Mouse (Mus musculus) limb, embryonic 12.5 days (tissue): ENCODE results near the gene Eef1akmt3. TPM values are rescaled to one million over a fixed set of nuclear protein-coding genes. Genes with fewer than 3 reads are reported as not detected.
"Not testable (repeated sequence)": the region's sequence is repeated elsewhere in the genome, so short reads cannot be mapped to it uniquely, and the experiment has no call there.

Experiments
- ATAC-seq: fragments of 200-750 bp; cut with Nextera tagmentation; 2 replicates; pipeline ENCODE4 v1.8.0; 2017; ENCODE audit warnings: low read depth, moderate TSS enrichment; ENCODE audit not compliant: insufficient number of reproducible peaks, insufficient read depth, low FRiP score, low TSS enrichment
- H3K27ac ChIP-seq: fragments of 300-500 bp; sonication (generic); 2 replicates; pipeline ENCODE4 v1.5.1; 2016; ENCODE audit warnings: mild to moderate bottlenecking, moderate library complexity
- H3K27me3 ChIP-seq: fragments of 300-500 bp; sonication (generic); 2 replicates; pipeline ENCODE4 v1.6.1; 2016; ENCODE audit warnings: mild to moderate bottlenecking, moderate library complexity
- H3K36me3 ChIP-seq: fragments of 300-500 bp; sonication (generic); 2 replicates; pipeline ENCODE4 v1.6.1; 2016; ENCODE audit warnings: mild to moderate bottlenecking, moderate library complexity
- H3K4me1 ChIP-seq: fragments of 300-500 bp; sonication (generic); replicated peaks from 2 replicates; pipeline ENCODE4 v1.6.1; 2016
- H3K4me2 ChIP-seq: fragments of 300-500 bp; sonication (generic); 2 replicates; pipeline ENCODE4 v1.6.1; 2016; ENCODE audit warnings: mild to moderate bottlenecking, moderate library complexity
- H3K4me3 ChIP-seq: fragments of 300-500 bp; sonication (generic); replicated peaks from 2 replicates; pipeline ENCODE4 v1.5.1; 2016; ENCODE audit warnings: mild to moderate bottlenecking
- H3K9ac ChIP-seq: fragments of 300-500 bp; sonication (generic); replicated peaks from 2 replicates; pipeline ENCODE4 v1.6.1; 2016; ENCODE audit warnings: mild to moderate bottlenecking, moderate library complexity
- H3K9me3 ChIP-seq: fragments of 300-500 bp; sonication (generic); 2 replicates; pipeline ENCODE4 v1.6.1; 2016; ENCODE audit warnings: mild to moderate bottlenecking, moderate library complexity
- whole genome bisulfite sequencing: fragments of 180-500 bp; shearing (Covaris S2); methylation state at CpG from one replicate; pipeline ENCODE4 v1.1.7; 2016; 5-methylcytosine and 5-hydroxymethylcytosine counted together
- polyA plus RNA-seq: library from polyadenylated mRNA; unstranded; fragments of >200 nt; fragmentation: Nextera tagmentation; extraction: Ambion mirVana; gene quantifications from 2 replicates; pipeline ENCODE4 v1.2.1, GENCODE M21; 2016

Eef1akmt3 gene
- polyA plus RNA-seq, 1 experiment from 2014 or later = 0.50 TPM

DNA sequence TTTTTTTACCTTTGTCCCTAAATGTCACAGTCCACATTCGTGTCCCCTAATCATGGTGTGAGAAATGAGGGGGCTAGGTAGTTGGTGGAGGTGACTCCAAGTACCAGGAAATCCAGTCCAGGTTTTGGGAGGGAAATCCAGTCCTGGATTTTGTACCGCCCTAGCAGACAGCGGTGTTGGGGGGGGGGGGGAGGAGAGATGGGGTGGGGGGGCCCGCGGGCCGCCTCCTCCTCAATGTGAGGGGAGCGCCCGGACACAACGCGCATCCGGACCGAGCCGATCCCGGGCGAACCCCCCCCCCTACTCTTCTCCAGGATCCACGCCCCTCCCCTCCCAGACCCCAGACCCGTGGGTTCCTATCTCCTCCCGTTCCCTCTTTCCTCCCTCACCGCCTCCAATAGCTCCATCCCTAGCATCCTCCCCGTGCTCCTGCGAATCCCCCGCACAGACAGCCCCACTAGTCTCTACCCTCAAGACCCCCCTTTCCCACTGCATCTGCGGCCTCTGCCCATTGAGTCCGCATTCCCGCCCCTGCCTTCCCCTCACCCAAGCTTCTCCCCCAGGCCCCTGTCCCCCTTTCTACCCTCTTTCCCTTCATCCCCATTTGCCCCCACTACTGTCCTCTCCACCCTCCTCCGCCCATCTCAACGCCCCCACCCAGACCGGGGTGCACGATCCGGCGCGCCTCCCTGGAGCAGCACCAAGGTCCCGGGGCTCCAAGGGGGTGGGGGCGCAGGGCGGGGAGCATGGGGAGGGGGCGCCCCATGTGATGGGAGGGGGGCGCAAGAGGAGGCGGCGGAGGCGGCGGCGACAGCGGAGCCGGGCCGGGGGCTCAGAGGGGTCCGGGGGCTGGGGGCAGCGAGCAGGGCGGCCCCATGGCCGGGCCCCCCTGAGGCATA is 37.6 kb upstream of the Eef1akmt3 start:
- Histone ChIP-seq H3K36me3 (no peaks in the 10 kb centered on the region), H3K9ac (peak overlapping the region; percentile 60), H3K4me1 (peaks cover 44% of the 10 kb centered on the region), H3K4me3 (peak overlapping the region; percentile 54), H3K27ac (no peak overlapping the region), H3K9me3 (no peaks in the 10 kb centered on the region), H3K27me3 (peaks cover 92% of the 10 kb centered on the region), H3K4me2 (peak overlapping the region; percentile 99)
- ATAC-seq = 0 out of 2 replicates have a peak, but pooled peaks have one; percentile 23
- WGBS = under 1% methylated on average over 38 of the region's 49 CpGs

DNA sequence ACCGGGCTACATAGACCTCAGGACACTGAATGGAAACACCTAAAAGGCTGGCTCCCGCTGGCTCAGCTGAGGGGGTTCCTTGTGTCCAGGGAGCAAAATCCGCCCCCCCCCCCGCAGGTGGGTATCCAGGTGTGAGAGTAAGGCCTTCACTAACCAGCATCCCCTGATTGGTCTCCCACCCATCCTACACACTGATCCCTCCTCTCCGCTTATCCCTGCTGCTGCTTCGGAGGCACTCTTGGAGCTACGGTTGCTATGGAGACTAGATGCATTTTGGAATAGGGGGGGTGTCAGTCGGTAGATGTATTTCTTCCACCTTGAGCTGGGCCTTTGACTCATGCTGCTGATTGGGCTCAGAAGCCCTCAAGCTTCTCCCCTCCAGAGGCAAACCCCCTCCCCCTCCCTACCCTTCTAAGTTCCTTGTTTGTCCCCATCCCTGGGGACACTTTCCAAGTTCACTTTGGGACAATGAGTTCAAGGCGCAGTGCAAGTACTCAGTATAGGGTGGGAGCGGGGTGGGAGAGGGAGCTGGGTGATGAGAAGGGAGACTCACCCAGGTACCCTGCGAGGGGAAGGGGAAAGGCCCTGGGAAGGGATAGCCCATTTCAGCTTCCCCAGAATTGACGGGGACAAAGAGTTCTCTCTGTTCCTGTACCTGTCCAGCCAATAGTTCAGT is 36.8 kb upstream of the Eef1akmt3 start:
- peaks cover 44% of the 10 kb centered on the region for H3K4me1 ChIP-seq
- no peaks in the 10 kb centered on the region for H3K9me3 ChIP-seq
- no peak overlapping the region for H3K9ac ChIP-seq
- no peaks in the 10 kb centered on the region for H3K36me3 ChIP-seq
- WGBS = 3% methylated on average over 12 of the region's 12 CpGs
- peak overlapping the region; percentile 54 for H3K4me3 ChIP-seq
- H3K4me2 ChIP-seq = peak overlapping the region; percentile 99
- H3K27ac ChIP-seq = no peak overlapping the region
- peaks cover 84% of the 10 kb centered on the region for H3K27me3 ChIP-seq
- no peak for ATAC-seq

DNA sequence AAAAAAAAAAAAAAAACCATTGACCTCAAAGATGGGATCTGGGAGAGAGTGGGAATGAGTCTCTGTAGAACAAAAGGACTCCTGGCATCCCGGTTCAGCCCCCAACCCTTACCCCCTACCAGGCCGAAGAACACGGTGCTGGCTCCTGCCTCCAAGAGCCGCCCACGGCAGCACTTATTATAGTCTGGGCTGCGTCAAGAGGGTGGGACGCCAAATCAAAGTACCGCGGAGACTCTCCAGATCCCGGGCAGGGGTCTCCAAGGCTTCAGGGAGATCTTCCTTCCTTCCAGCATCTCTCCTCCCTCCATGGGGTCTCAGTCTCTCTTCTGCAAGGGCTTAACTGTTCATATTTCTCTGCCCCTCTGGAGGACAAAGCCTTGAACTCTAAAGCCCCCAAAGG is 36.2 kb upstream of the Eef1akmt3 start:
- no peaks in the 10 kb centered on the region for H3K9me3 ChIP-seq
- H3K4me2 ChIP-seq = no peak overlapping the region
- H3K36me3 ChIP-seq = no peaks in the 10 kb centered on the region
- no peak overlapping the region for H3K4me3 ChIP-seq
- 6% methylated on average over 10 of the region's 10 CpGs for WGBS
- H3K27me3 ChIP-seq = peaks cover 78% of the 10 kb centered on the region
- peaks cover 44% of the 10 kb centered on the region for H3K4me1 ChIP-seq
- no peak for ATAC-seq
- H3K9ac ChIP-seq = no peak overlapping the region
- no peak overlapping the region for H3K27ac ChIP-seq

DNA sequence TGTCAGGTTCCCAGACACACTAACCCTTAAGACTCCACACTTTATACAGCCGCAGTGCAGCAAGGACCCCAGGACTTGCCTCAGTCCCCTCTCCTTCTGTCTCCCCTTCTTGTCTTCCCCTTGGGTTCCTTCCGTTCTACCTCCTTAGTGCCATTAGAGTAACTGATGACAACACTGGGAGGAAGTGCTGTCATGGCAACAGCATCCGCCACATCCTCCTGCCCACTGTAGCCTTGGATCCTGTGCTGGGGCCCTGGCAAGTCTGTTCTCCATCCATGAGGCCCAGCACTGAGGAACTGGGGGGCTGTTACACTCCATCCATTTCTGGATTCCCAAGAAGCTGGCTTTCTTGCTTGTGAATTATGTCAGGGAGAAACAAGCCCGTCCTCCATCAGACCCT is 34.8 kb upstream of the Eef1akmt3 start:
- ATAC-seq = no peak
- WGBS = 30% methylated on average over 4 of the region's 4 CpGs
- Histone ChIP-seq H3K4me3 (no peak overlapping the region), H3K4me2 (no peak overlapping the region), H3K36me3 (no peaks in the 10 kb centered on the region), H3K4me1 (peaks cover 36% of the 10 kb centered on the region), H3K27me3 (peaks cover 64% of the 10 kb centered on the region), H3K27ac (no peak overlapping the region), H3K9me3 (no peaks in the 10 kb centered on the region), H3K9ac (no peak overlapping the region)

DNA sequence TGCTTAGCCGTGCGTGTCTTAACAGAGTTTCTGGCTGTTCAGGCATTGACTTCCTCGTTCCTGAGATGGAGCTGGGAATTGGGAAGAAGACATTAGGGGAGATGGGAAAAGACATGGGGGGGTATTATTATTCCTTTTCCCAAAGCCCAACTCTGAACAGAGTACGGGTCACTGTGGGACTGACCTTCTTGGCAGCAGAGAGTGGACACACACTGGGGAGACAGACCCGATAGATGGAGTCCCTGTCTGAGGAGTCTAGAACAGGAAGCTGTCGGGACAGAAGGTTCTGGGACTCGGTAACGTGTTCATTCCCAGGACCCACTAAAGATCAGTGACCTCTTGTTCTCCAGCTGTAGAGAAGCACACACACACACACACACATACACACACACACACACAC is 34.3 kb upstream of the Eef1akmt3 start:
- no peak for ATAC-seq
- no peaks in the 10 kb centered on the region for H3K9me3 ChIP-seq
- no peak overlapping the region for H3K4me3 ChIP-seq
- WGBS = 71% methylated on average over 8 of the region's 8 CpGs
- H3K27ac ChIP-seq = no peak overlapping the region
- peaks cover 59% of the 10 kb centered on the region for H3K27me3 ChIP-seq
- no peak overlapping the region for H3K9ac ChIP-seq
- H3K4me1 ChIP-seq = peaks cover 36% of the 10 kb centered on the region
- no peak overlapping the region for H3K4me2 ChIP-seq
- no peaks in the 10 kb centered on the region for H3K36me3 ChIP-seq

DNA sequence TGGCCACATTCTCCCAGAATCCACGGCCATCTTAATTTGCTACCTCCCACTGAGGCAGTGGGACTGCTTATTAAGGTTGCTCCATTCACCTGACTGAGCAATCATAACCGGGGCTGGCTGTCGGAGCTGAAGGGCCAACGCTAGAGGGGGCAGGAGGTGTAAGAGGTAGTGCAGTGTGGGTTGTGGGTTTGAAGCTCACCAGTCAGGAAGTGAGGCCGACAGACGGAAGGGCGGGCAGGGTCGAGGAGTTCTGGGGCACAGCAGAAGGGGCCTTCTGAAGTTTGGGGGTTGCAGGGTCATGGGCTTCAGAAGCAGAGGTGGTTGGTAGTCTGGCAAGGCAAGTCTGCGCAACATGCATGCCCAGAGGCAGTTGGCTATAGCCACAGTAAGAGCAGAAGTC is 33.8 kb upstream of the Eef1akmt3 start, which contains the start of gene Agap2:
Agap2 (plus strand) TSS at position 205 of the 400 bp plus-strand sequence.
- Histone ChIP-seq H3K4me3 (no peak within 1 kb of the TSS), H3K36me3 (no peaks in the 10 kb centered on the region), H3K9me3 (no peaks in the 10 kb centered on the region), H3K27ac (no peak within 1 kb of the TSS), H3K9ac (no peak within 1 kb of the TSS), H3K4me2 (no peak within 1 kb of the TSS), H3K4me1 (peaks cover 31% of the 10 kb centered on the region), H3K27me3 (peaks cover 53% of the 10 kb centered on the region)
- 67% methylated on average over 9 of the region's 9 CpGs for WGBS
- no peak for ATAC-seq

DNA sequence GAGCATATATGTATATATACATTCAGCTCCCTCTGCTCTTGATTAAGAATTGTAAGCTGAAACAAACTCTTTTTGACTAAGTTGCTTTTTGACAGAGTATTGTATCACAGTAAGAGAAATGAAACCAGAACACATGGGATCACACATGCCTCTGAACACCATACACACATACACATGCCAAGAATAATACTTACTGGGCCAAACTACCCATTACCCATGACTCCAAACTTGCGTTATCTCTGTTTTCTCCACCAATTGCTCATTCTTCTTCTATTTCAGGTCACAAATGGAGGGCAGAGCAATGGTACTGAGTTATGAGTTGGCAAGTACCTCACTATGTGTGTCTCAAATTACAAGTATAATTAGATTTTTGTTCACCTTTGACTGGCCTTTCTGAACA is 32.7 kb upstream of the Eef1akmt3 start:
- no peaks in the 10 kb centered on the region for H3K9me3 ChIP-seq
- WGBS = 89% methylated on average over 1 of the region's 1 CpGs

DNA sequence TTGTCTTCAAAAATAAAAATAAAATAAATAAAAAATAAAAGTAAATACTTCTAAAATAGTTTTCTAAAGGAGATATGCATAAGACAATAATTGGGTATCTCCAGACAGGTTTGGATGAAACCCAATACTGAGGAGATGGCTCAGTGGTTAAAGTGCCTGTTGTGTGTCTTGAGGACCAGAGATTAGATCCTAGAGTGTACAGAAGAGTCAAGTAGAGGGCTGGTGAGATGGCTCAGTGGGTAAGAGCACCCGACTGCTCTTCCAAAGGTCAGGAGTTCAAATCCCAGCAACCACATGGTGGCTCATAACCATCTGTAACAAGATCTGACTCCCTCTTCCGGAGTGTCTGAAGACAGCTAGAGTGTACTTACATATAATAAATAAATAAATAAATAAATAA is 31.7 kb upstream of the Eef1akmt3 start:
- not testable (repeated sequence) for H3K9me3 ChIP-seq, ATAC-seq, H3K9ac ChIP-seq, H3K36me3 ChIP-seq, H3K4me2 ChIP-seq, H3K27ac ChIP-seq, H3K4me3 ChIP-seq
- Histone ChIP-seq H3K4me1 (peaks cover 26% of the 10 kb centered on the region), H3K27me3 (peaks cover 32% of the 10 kb centered on the region)
- 93% methylated on average over 2 of the region's 2 CpGs for WGBS

More for the DNA sequence above, 32.7 kb upstream of the Eef1akmt3 start:
- Histone ChIP-seq H3K4me2 (no peak overlapping the region), H3K4me3 (no peak overlapping the region), H3K27me3 (peaks cover 42% of the 10 kb centered on the region), H3K9ac (no peak overlapping the region), H3K27ac (no peak overlapping the region), H3K4me1 (peaks cover 23% of the 10 kb centered on the region), H3K36me3 (no peaks in the 10 kb centered on the region)
- ATAC-seq = no peak

DNA sequence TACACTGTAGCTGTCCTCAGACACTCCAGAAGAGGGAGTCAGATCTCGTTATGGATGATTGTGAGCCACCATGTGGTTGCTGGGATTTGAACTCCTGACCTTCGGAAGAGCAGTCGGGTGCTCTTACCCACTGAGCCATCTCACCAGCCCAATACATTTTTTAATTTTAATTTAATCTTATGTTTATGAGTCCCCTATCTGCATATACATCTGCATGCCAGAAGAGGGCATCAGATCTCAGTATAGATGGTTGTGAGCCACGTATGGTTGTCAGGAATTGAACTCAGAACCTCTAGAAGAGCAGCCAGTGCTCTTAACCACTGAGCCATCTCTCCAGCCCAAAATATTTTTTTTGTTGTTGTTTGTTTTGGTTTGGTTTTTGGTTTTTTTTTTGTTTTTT is 31.0 kb upstream of the Eef1akmt3 start:
- WGBS = 87% methylated on average over 4 of the region's 4 CpGs
- not testable (repeated sequence) for ATAC-seq, H3K9me3 ChIP-seq, H3K9ac ChIP-seq, H3K4me2 ChIP-seq, H3K27ac ChIP-seq, H3K4me3 ChIP-seq
- H3K27me3 ChIP-seq = peaks cover 26% of the 10 kb centered on the region
- H3K36me3 ChIP-seq = peaks cover 17% of the 10 kb centered on the region
- peaks cover 23% of the 10 kb centered on the region for H3K4me1 ChIP-seq

DNA sequence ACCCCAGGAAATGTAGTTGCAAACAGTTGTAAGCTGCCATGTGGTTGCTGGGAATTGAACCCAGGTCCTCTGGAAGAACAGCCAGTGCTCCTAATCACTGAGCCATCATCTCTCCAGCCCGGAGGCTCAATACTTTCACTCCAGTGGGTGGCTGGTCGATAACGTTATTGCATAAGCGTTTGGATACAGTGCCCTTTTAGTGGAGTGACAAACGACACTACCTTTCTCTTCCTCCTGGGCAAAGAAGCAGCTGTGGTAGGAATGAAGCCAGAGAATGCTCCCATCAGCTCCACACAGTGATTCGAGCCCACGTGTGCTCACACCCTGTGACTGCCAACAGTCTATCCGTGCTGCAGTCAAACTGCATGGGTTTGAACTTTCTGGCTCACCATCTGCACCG is 29.9 kb upstream of the Eef1akmt3 start:
- H3K4me2 ChIP-seq = peak overlapping the region; percentile 93
- 78% methylated on average over 9 of the region's 9 CpGs for WGBS
- peaks cover 16% of the 10 kb centered on the region for H3K27me3 ChIP-seq
- no peak for ATAC-seq
- H3K9ac ChIP-seq = peak overlapping the region; percentile 75; the same call in 1 of the 2 replicates
- no peak overlapping the region for H3K27ac ChIP-seq
- H3K9me3 ChIP-seq = no peaks in the 10 kb centered on the region
- H3K4me1 ChIP-seq = peaks cover 27% of the 10 kb centered on the region
- peak overlapping the region; percentile 64 for H3K4me3 ChIP-seq
- peaks cover 27% of the 10 kb centered on the region for H3K36me3 ChIP-seq
